Mouse (Mus musculus) heart, embryonic 16.5 days (tissue): ENCODE data around the gene Agap1. TPM values are rescaled to one million over a fixed set of nuclear protein-coding genes. Genes with fewer than 3 reads are reported as not detected.
A peak's percentile ranks its signal among the peaks of the same experiment; 100 is the strongest.

Source experiments
- ATAC-seq: fragments of 200-750 bp; cut with Nextera tagmentation; replicated peaks from 2 replicates; pipeline ENCODE4 v1.8.0; 2017; ENCODE audit warnings: moderate number of reproducible peaks; ENCODE audit not compliant: insufficient read depth, low FRiP score; ENCODE audit errors: extremely low read depth
- H3K27ac ChIP-seq: fragments of 300-500 bp; sonication (generic); 2 replicates; pipeline ENCODE4 v1.5.1; 2014; ENCODE audit warnings: mild to moderate bottlenecking, low read length, control low read depth, moderate library complexity
- H3K27me3 ChIP-seq: fragments of 300-500 bp; sonication (generic); 2 replicates; pipeline ENCODE4 v1.6.1; 2014; ENCODE audit warnings: low read length, mixed read lengths; ENCODE audit not compliant: control insufficient read depth, insufficient read depth
- H3K36me3 ChIP-seq: fragments of 300-500 bp; sonication (generic); 2 replicates; pipeline ENCODE4 v1.6.1; 2014; ENCODE audit not compliant: control insufficient read depth, insufficient read depth
- H3K4me1 ChIP-seq: fragments of 300-500 bp; sonication (generic); 2 replicates; pipeline ENCODE4 v1.6.1; 2014; ENCODE audit warnings: low read length, mixed read lengths; ENCODE audit not compliant: control insufficient read depth, insufficient read depth
- H3K4me2 ChIP-seq: fragments of 300-500 bp; sonication (generic); 2 replicates; pipeline ENCODE4 v1.6.1; 2014; ENCODE audit warnings: low read depth, mild to moderate bottlenecking, control low read depth, low read length
- H3K4me3 ChIP-seq: fragments of 300-500 bp; sonication (generic); 2 replicates; pipeline ENCODE4 v1.5.1; 2014; ENCODE audit warnings: mild to moderate bottlenecking, control low read depth, low read length
- H3K9ac ChIP-seq: fragments of 300-500 bp; sonication (generic); 2 replicates; pipeline ENCODE4 v1.6.1; 2014; ENCODE audit warnings: low read length, control low read depth
- H3K9me3 ChIP-seq: fragments of 300-500 bp; sonication (generic); replicated peaks from 2 replicates; pipeline ENCODE4 v1.6.1; 2016; ENCODE audit warnings: low read length; ENCODE audit not compliant: control insufficient read depth
- WGBS: fragments of 180-500 bp; shearing (Covaris S2); extraction: QIAGEN DNeasy Blood & Tissue Kit; methylation state at CpG from one replicate; pipeline ENCODE4 v1.1.7; 2014; 5-methylcytosine and 5-hydroxymethylcytosine counted together
- polyA plus RNA-seq: library from polyadenylated mRNA; unstranded; fragments of >200 nt; fragmentation: Nextera tagmentation; extraction: Ambion mirVana; gene quantifications from 2 replicates; pipeline ENCODE4 v1.2.1, GENCODE M21; 2015

The Agap1 gene
- polyA plus RNA-seq, 1 experiment from 2014 or later = 6.2 TPM

- ATAC-seq = no peak
- 20% methylated on average over 9 of the region's 9 CpGs for WGBS
- H3K27me3 ChIP-seq = peaks cover 95% of the 10 kb centered on the region
- peak overlapping the region; percentile 42 for H3K4me3 ChIP-seq
- H3K27ac ChIP-seq = no peak overlapping the region
- H3K9ac ChIP-seq = no peak overlapping the region
- H3K9me3 ChIP-seq = no peaks in the 10 kb centered on the region
- H3K4me2 ChIP-seq = peak overlapping the region; percentile 62
- H3K36me3 ChIP-seq = no peaks in the 10 kb centered on the region
- peaks cover 22% of the 10 kb centered on the region for H3K4me1 ChIP-seq
Measured at GRCm38 (mm10) chr1:89926583-89927060, 472.0 kb downstream of the Agap1 start.

- Histone ChIP-seq H3K4me3 (peak overlapping the region; percentile 42), H3K36me3 (no peaks in the 10 kb centered on the region), H3K4me1 (peaks cover 22% of the 10 kb centered on the region), H3K27me3 (peaks cover 95% of the 10 kb centered on the region), H3K9me3 (no peaks in the 10 kb centered on the region), H3K9ac (no peak overlapping the region), H3K4me2 (peak overlapping the region; percentile 62), H3K27ac (no peak overlapping the region)
- 2% methylated on average over 35 of the region's 36 CpGs for WGBS
- no peak for ATAC-seq
Measured at GRCm38 (mm10) chr1:89927061-89927661, 472.6 kb downstream of the Agap1 start.

DNA sequence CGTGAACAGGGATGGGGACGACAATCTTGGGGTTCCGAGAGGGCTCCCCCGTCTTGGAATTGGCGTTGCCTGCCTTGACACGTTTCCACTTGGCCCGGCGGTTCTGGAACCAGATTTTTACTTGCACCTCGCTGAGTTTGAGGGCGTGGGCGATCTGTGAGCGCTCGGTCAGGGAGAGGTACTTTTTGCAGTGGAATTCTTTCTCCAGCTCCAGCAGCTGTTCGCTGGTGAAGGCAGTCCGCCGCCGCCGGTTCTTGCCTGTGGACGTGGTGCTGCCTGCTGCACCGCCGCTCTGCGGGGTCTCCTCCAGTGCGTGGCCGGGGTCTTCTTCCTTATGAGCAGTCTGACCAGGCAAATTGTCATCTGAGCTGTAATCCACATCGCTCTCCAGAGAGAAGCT, 474.1 kb downstream of the Agap1 start:
- H3K27me3 ChIP-seq = peaks cover 92% of the 10 kb centered on the region
- no peak overlapping the region for H3K9ac ChIP-seq
- H3K4me2 ChIP-seq = peak overlapping the region; percentile 11
- H3K36me3 ChIP-seq = no peaks in the 10 kb centered on the region
- peak overlapping the region; percentile 6 for H3K4me3 ChIP-seq
- H3K9me3 ChIP-seq = no peaks in the 10 kb centered on the region
- peaks cover 14% of the 10 kb centered on the region; the same call in 1 of the 2 replicates for H3K4me1 ChIP-seq
- ATAC-seq = no peak
- WGBS = 8% methylated on average over 25 of the region's 25 CpGs
- no peak overlapping the region for H3K27ac ChIP-seq

GRCm38 (mm10) chr1:89929181-89929580, 474.6 kb downstream of the Agap1 start:
- H3K36me3 ChIP-seq = no peaks in the 10 kb centered on the region

GRCm38 (mm10) chr1:89929721-89930505, 475.3 kb downstream of the Agap1 start:
- WGBS = 1% methylated on average over 51 of the region's 55 CpGs
- Histone ChIP-seq H3K9ac (peak overlapping the region; percentile 13; the same call in 1 of the 2 replicates), H3K4me2 (peak overlapping the region; percentile 69), H3K9me3 (no peaks in the 10 kb centered on the region), H3K4me3 (peak overlapping the region; percentile 53), H3K36me3 (no peaks in the 10 kb centered on the region), H3K27me3 (peaks cover 88% of the 10 kb centered on the region), H3K27ac (no peak overlapping the region), H3K4me1 (peaks cover 14% of the 10 kb centered on the region; the same call in 1 of the 2 replicates)
- ATAC-seq = no peak

More at GRCm38 (mm10) chr1:89929181-89929580, 474.6 kb downstream of the Agap1 start:
- no peak overlapping the region for H3K9ac ChIP-seq
- H3K27me3 ChIP-seq = peaks cover 92% of the 10 kb centered on the region
- H3K4me2 ChIP-seq = peak overlapping the region; percentile 11
- no peak overlapping the region for H3K27ac ChIP-seq
- 9% methylated on average over 6 of the region's 6 CpGs for WGBS
- no peak for ATAC-seq
- H3K9me3 ChIP-seq = no peaks in the 10 kb centered on the region
- H3K4me1 ChIP-seq = peaks cover 14% of the 10 kb centered on the region; the same call in 1 of the 2 replicates
- H3K4me3 ChIP-seq = peak overlapping the region; percentile 6

DNA sequence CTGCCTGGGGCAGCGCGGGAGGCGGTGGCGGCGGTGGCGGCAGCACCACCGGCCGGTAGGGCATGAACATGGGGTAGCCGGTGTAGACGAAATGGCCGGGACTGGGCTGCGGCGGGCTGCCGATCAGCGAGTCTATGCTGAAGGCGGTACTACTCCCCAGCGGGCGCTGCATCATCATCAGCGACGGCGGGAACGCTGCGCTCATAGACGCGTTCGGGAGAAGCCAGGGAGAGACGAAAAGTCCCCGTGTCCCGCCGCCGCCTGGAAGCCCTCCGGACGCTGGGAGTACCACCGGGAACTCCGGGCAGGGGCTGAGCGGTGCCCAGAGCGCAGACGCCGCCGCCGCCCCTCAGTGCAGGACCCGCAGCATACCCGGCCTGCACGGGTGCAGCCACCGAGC, 475.9 kb downstream of the Agap1 start:
- Histone ChIP-seq H3K4me1 (peaks cover 14% of the 10 kb centered on the region; the same call in 1 of the 2 replicates), H3K4me3 (peak overlapping the region; percentile 53), H3K4me2 (peak overlapping the region; percentile 69), H3K27me3 (peaks cover 88% of the 10 kb centered on the region), H3K9ac (peak overlapping the region; percentile 13; the same call in 1 of the 2 replicates), H3K27ac (no peak overlapping the region), H3K9me3 (no peaks in the 10 kb centered on the region), H3K36me3 (no peaks in the 10 kb centered on the region)
- WGBS = under 1% methylated on average over 44 of the region's 45 CpGs
- ATAC-seq = no peak; the same call in 1 of the 2 replicates

- no peak within 1 kb of the TSS for H3K27ac ChIP-seq
- peaks cover 88% of the 10 kb centered on the region for H3K27me3 ChIP-seq
- H3K4me2 ChIP-seq = peak within 1 kb of the TSS; percentile 69
- H3K9ac ChIP-seq = peak within 1 kb of the TSS; percentile 13; the same call in 1 of the 2 replicates
- H3K36me3 ChIP-seq = no peaks in the 10 kb centered on the region
- H3K4me3 ChIP-seq = peak within 1 kb of the TSS; percentile 53
- WGBS = 1% methylated on average over 33 of the region's 33 CpGs
- peaks cover 14% of the 10 kb centered on the region; the same call in 1 of the 2 replicates for H3K4me1 ChIP-seq
- peak; percentile 32 for ATAC-seq
- H3K9me3 ChIP-seq = no peaks in the 10 kb centered on the region
Measured at GRCm38 (mm10) chr1:89931120-89931519, 476.5 kb downstream of the Agap1 start, which contains the start of gene Gbx2. Gbx2 (minus strand) TSS chr1:89931179.

GRCm38 (mm10) chr1:89932021-89932423, 477.4 kb downstream of the Agap1 start:
- no peaks in the 10 kb centered on the region for H3K9me3 ChIP-seq
- no peak overlapping the region for H3K9ac ChIP-seq
- no peak overlapping the region for H3K4me3 ChIP-seq
- H3K27me3 ChIP-seq = peaks cover 88% of the 10 kb centered on the region
- peaks cover 14% of the 10 kb centered on the region; the same call in 1 of the 2 replicates for H3K4me1 ChIP-seq
- WGBS = 4% methylated on average over 19 of the region's 19 CpGs
- H3K27ac ChIP-seq = no peak overlapping the region
- H3K4me2 ChIP-seq = no peak overlapping the region
- H3K36me3 ChIP-seq = no peaks in the 10 kb centered on the region
- no peak for ATAC-seq

- no peak overlapping the region for H3K9ac ChIP-seq
- no peak overlapping the region for H3K4me2 ChIP-seq
- no peak for ATAC-seq
- H3K27me3 ChIP-seq = peaks cover 88% of the 10 kb centered on the region
- H3K4me1 ChIP-seq = peaks cover 8% of the 10 kb centered on the region; the same call in 1 of the 2 replicates
- no peaks in the 10 kb centered on the region for H3K36me3 ChIP-seq
- no peak overlapping the region for H3K27ac ChIP-seq
- H3K4me3 ChIP-seq = no peak overlapping the region
- 5% methylated on average over 16 of the region's 16 CpGs for WGBS
- no peaks in the 10 kb centered on the region for H3K9me3 ChIP-seq
Measured at GRCm38 (mm10) chr1:89932616-89933015, 478.0 kb downstream of the Agap1 start.
